Mouse (Mus musculus) gastrocnemius, adult 2 months (tissue): ENCODE measurements around the gene Fkbp4. TPM values are rescaled to one million over a fixed set of nuclear protein-coding genes. Genes with fewer than 3 reads are reported as not detected.

ENCODE experiments used
- DNase-seq: peaks from one replicate; pipeline ENCODE4 v3.0.0; 2022
- H3K27ac ChIP-seq: fragments of 200-600 bp; 2 replicates; pipeline ENCODE4 v1.8.1; 2022; ENCODE audit warnings: mild to moderate bottlenecking
- H3K4me3 ChIP-seq: fragments of 200-600 bp; 2 replicates; pipeline ENCODE4 v1.8.1; 2022; ENCODE audit warnings: mild to moderate bottlenecking, moderate library complexity
- CTCF ChIP-seq: fragments of 200-600 bp; IDR thresholded peaks from 2 replicates; pipeline ENCODE4 v1.8.1; 2022; ENCODE audit warnings: antibody characterized with exemption, mild to moderate bottlenecking, moderate library complexity
- intact Hi-C: fragments of 180-260 bp; cut with DNase I; formaldehyde crosslinking; loops from one replicate; pipeline ENCODE4 v1.15.1; 2025
- total RNA-seq, 2 experiments: library from RNA; stranded (reverse); gene quantifications; 2 replicates each; pipeline ENCODE4 v1.2.3; 2021

Fkbp4 gene
- total RNA-seq, 2 experiments from 2014 or later = 105 to 165 TPM

- intact Hi-C loops = no loop called here
- Histone ChIP-seq H3K27ac (no peak overlapping the region), H3K4me3 (no peak overlapping the region)
- DNase-seq = no peak
- no peak for TF ChIP-seq CTCF
Observed at GRCm38 (mm10) chr6:128432356-128432915, 6.0 kb downstream of the Fkbp4 start.

- no peak overlapping the region for H3K27ac ChIP-seq
- no peak for TF ChIP-seq CTCF
- intact Hi-C loops = no loop called here
- H3K4me3 ChIP-seq = no peak overlapping the region
- DNase-seq = no peak
Observed at GRCm38 (mm10) chr6:128429826-128430225, 8.7 kb downstream of the Fkbp4 start.

GRCm38 (mm10) chr6:128429300-128429699 lies 9.2 kb downstream of the Fkbp4 start:
- intact Hi-C loops = no loop called here
- no peak overlapping the region for H3K4me3 ChIP-seq
- DNase-seq = no peak
- no peak for TF ChIP-seq CTCF
- no peak overlapping the region for H3K27ac ChIP-seq

GRCm38 (mm10) chr6:128427571-128427970 lies 10.9 kb downstream of the Fkbp4 start:
- intact Hi-C loops = no loop called here

DNA sequence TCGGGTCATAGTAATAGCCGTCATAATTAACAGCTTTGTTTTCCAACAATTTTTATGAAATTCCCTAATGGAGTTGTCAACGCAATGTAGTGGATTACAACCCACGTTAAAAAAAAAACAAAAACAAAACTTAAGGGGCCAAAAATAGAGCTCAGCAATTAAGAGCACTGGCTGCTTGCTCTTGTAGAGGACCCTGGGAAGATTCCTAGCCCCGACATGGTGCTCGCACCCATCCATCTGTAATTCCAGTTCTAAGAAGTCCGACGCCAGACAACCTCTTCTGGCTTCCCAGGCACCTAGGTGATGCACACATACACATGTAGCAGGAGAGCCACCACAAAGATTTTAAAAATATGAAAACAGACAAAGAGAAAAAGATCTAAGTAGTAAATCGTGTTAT lies 13.4 kb downstream of the Fkbp4 start:
- TF ChIP-seq CTCF = no peak
- intact Hi-C loops = no loop called here
- Histone ChIP-seq H3K27ac (peak overlapping the region; percentile 100), H3K4me3 (peak overlapping the region; percentile 71)
- DNase-seq = no peak

More at GRCm38 (mm10) chr6:128427571-128427970, 10.9 kb downstream of the Fkbp4 start:
- Histone ChIP-seq H3K27ac (no peak overlapping the region), H3K4me3 (no peak overlapping the region)
- no peak for TF ChIP-seq CTCF
- DNase-seq = no peak

GRCm38 (mm10) chr6:128424269-128425019 lies 14.0 kb downstream of the Fkbp4 start, which contains the start of gene Itfg2:
TSS of gene Itfg2 (minus strand) at chr6:128424931.
- intact Hi-C loops = no loop called here
- DNase-seq = peak; percentile 97
- H3K4me3 ChIP-seq = peak within 1 kb of the TSS; percentile 71
- peak within 1 kb of the TSS; percentile 100 for H3K27ac ChIP-seq
- TF ChIP-seq CTCF = no peak

- DNase-seq = no peak
- TF ChIP-seq CTCF = no peak
- intact Hi-C loops = no loop called here
- Histone ChIP-seq H3K27ac (peak overlapping the region; percentile 100), H3K4me3 (peak overlapping the region; percentile 71)
Observed at GRCm38 (mm10) chr6:128423496-128424268, 14.8 kb downstream of the Fkbp4 start.

GRCm38 (mm10) chr6:128421480-128421879 lies 17.0 kb downstream of the Fkbp4 start:
- no peak for DNase-seq
- H3K4me3 ChIP-seq = no peak overlapping the region
- intact Hi-C loops = no loop called here
- no peak overlapping the region for H3K27ac ChIP-seq
- TF ChIP-seq CTCF = no peak

GRCm38 (mm10) chr6:128421036-128421435 lies 17.4 kb downstream of the Fkbp4 start:
- Histone ChIP-seq H3K27ac (no peak overlapping the region), H3K4me3 (no peak overlapping the region)
- no peak for TF ChIP-seq CTCF
- no peak for DNase-seq
- intact Hi-C loops = no loop called here

GRCm38 (mm10) chr6:128418076-128418475 lies 20.4 kb downstream of the Fkbp4 start:
- Histone ChIP-seq H3K27ac (no peak overlapping the region), H3K4me3 (no peak overlapping the region)
- no peak for TF ChIP-seq CTCF
- no peak for DNase-seq
- intact Hi-C loops = no loop called here

DNA sequence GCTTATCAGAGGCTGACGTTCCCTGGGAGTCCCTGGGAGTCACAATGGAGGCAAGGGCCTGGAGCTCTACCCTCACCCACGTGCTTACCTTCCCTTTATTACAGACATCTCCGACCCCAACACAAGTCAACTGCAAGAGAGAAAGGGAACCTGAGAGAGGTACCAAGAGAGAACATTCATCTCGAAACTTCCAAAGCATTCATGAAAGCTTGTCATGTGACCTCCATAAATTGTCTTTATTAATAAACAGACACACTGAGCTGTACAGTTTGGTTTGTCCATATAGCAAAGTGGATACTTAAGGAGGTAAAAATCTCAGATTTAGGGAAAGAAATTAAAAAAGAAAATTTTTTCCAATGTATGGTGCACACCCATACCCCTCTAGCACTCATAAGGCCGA lies 22.3 kb downstream of the Fkbp4 start:
- intact Hi-C loops = no loop called here
- no peak overlapping the region for H3K4me3 ChIP-seq
- H3K27ac ChIP-seq = no peak overlapping the region
- no peak for TF ChIP-seq CTCF
- DNase-seq = no peak

- Histone ChIP-seq H3K27ac (no peak overlapping the region), H3K4me3 (no peak overlapping the region)
- DNase-seq = peak; percentile 77
- peak; percentile 99 for TF ChIP-seq CTCF
- intact Hi-C loops = loop anchor here (2.0 to 5.0 kb wide), 3 partner anchors 30 to 184 kb away; no protein-coding TSS in a partner anchor
Observed at GRCm38 (mm10) chr6:128411115-128411514, 27.4 kb downstream of the Fkbp4 start.

DNA sequence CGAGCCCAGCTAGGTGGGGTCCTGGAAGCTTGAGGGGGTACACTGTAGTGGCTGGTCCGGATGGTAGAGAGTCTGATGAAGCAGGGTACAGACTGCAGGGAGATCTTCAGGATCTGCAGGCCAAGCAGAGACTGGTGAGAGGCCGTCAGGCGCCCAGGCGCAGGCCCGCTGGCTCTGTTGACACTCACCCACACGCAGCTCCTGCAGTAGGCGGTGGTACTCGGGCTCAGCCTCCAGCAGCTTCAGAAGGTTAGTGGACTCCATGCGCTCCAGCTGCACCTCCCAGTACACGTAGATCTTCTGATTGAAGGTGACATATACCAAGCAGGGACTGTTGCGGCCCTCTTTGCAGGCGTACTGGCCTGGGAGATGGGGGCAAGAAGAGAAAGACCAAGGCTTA lies 28.2 kb downstream of the Fkbp4 start:
- H3K4me3 ChIP-seq = no peak overlapping the region
- no peak for DNase-seq
- intact Hi-C loops = loop anchor here (2.0 to 5.0 kb wide), 3 partner anchors 30 to 183 kb away; no protein-coding TSS in a partner anchor
- H3K27ac ChIP-seq = no peak overlapping the region
- TF ChIP-seq CTCF = no peak
